Mouse (Mus musculus) heart, embryonic 14.5 days (tissue): ENCODE measurements around the gene Calr. TPM values are rescaled to one million over a fixed set of nuclear protein-coding genes. Genes with fewer than 3 reads are reported as not detected.

ENCODE experiments used
- ATAC-seq: fragments of 200-750 bp; cut with Nextera tagmentation; 2 replicates; pipeline ENCODE4 v1.8.0; 2017; ENCODE audit warnings: low read depth, moderate TSS enrichment; ENCODE audit not compliant: insufficient number of reproducible peaks, insufficient read depth, low FRiP score
- H3K27ac ChIP-seq, 2 experiments: fragments of 200-500 bp in 1 of 2; fragments of 300-500 bp in 1 of 2; sonication (generic) in 1 of 2; replicated peaks in 1 of 2; 2 replicates each; pipeline ENCODE4 v1.5.1; 2012 to 2014; ENCODE audit warnings: low read depth in 2 of 2, low read length in 2 of 2, control low read depth in 1 of 2, mild to moderate bottlenecking in 1 of 2, mixed read lengths in 1 of 2; ENCODE audit not compliant: control insufficient read depth in 1 of 2, insufficient read depth in 1 of 2
- H3K27me3 ChIP-seq: fragments of 300-500 bp; sonication (generic); 2 replicates; pipeline ENCODE4 v1.6.1; 2014; ENCODE audit warnings: mild to moderate bottlenecking, low read length, control low read depth; ENCODE audit not compliant: control insufficient read depth, insufficient read depth
- H3K36me3 ChIP-seq: fragments of 300-500 bp; sonication (generic); 2 replicates; pipeline ENCODE4 v1.6.1; 2014; ENCODE audit warnings: mild to moderate bottlenecking, control low read depth, low read length, mixed read lengths; ENCODE audit not compliant: control insufficient read depth, insufficient read depth
- H3K4me1 ChIP-seq, 2 experiments: fragments of 200-500 bp in 1 of 2; fragments of 300-500 bp in 1 of 2; sonication (generic) in 1 of 2; 2 replicates each; pipeline ENCODE4 v1.6.1; 2012 to 2014; ENCODE audit warnings: low read length in 2 of 2, control low read depth in 1 of 2, mixed read lengths in 1 of 2; ENCODE audit not compliant: control insufficient read depth in 2 of 2, insufficient read depth in 2 of 2
- H3K4me2 ChIP-seq: fragments of 300-500 bp; sonication (generic); 2 replicates; pipeline ENCODE4 v1.6.1; 2014; ENCODE audit warnings: mild to moderate bottlenecking, low read length
- H3K4me3 ChIP-seq, 2 experiments: fragments of 200-500 bp in 1 of 2; fragments of 300-500 bp in 1 of 2; sonication (generic) in 1 of 2; 2 replicates each; pipeline ENCODE4 v1.5.1; 2012 to 2014; ENCODE audit warnings: low read length in 2 of 2, mild to moderate bottlenecking in 2 of 2, control low read depth in 1 of 2, low read depth in 1 of 2, moderate library complexity in 1 of 2; ENCODE audit not compliant: control insufficient read depth in 1 of 2, insufficient read depth in 1 of 2
- H3K9ac ChIP-seq: fragments of 300-500 bp; sonication (generic); 2 replicates; pipeline ENCODE4 v1.6.1; 2014; ENCODE audit warnings: mild to moderate bottlenecking, low read length
- H3K9me3 ChIP-seq: fragments of 300-500 bp; sonication (generic); 2 replicates; pipeline ENCODE4 v1.6.1; 2016; ENCODE audit warnings: low read length, control low read depth; ENCODE audit not compliant: control insufficient read depth
- WGBS: fragments of 180-500 bp; shearing (Covaris S2); extraction: QIAGEN DNeasy Blood & Tissue Kit; methylation state at CpG from one replicate; pipeline ENCODE4 v1.1.7; 2014; 5-methylcytosine and 5-hydroxymethylcytosine counted together
- polyA plus RNA-seq: library from polyadenylated mRNA; unstranded; fragments of >200 nt; fragmentation: Nextera tagmentation; extraction: Ambion mirVana; gene quantifications from 2 replicates; pipeline ENCODE4 v1.2.1, GENCODE M21; 2014

Gene Calr
- polyA plus RNA-seq, 1 experiment from 2014 or later = 500 TPM

GRCm38 (mm10) chr8:84825636-84826035 lies 21.1 kb downstream of the Calr start:
- no peak overlapping the region for H3K9ac ChIP-seq
- no peaks in the 10 kb centered on the region for H3K27me3 ChIP-seq
- no peak overlapping the region for H3K4me2 ChIP-seq
- no peaks in the 10 kb centered on the region for H3K36me3 ChIP-seq
- no peaks in the 10 kb centered on the region for H3K9me3 ChIP-seq
- ATAC-seq = no peak
- H3K4me1 ChIP-seq = peaks cover 7 to 12% of the 10 kb centered on the region in 2 experiments
- 67% methylated on average over 4 of the region's 4 CpGs for WGBS
- H3K4me3 ChIP-seq = no peak overlapping the region
- H3K27ac ChIP-seq = no peak overlapping the region

- ATAC-seq = peak; percentile 74
- Histone ChIP-seq H3K36me3 (no peaks in the 10 kb centered on the region), H3K4me1 (peaks cover 7 to 12% of the 10 kb centered on the region in 2 experiments), H3K27ac (no peak overlapping the region), H3K4me2 (peak overlapping the region; percentile 52), H3K9ac (no peak overlapping the region), H3K4me3 (no peak overlapping the region), H3K27me3 (no peaks in the 10 kb centered on the region), H3K9me3 (no peaks in the 10 kb centered on the region)
- WGBS = under 1% methylated on average over 18 of the region's 18 CpGs
Observed at GRCm38 (mm10) chr8:84823653-84824052, 23.1 kb downstream of the Calr start.

GRCm38 (mm10) chr8:84822723-84823122 lies 24.0 kb downstream of the Calr start, which contains the start of gene Dand5:
Gene Dand5 (minus strand): TSS chr8:84822823.
- ATAC-seq = no peak
- H3K4me2 ChIP-seq = peak within 1 kb of the TSS; percentile 52
- H3K4me1 ChIP-seq = peaks cover 7 to 12% of the 10 kb centered on the region in 2 experiments
- no peaks in the 10 kb centered on the region for H3K27me3 ChIP-seq
- H3K27ac ChIP-seq = no peak within 1 kb of the TSS
- no peaks in the 10 kb centered on the region for H3K9me3 ChIP-seq
- no peak within 1 kb of the TSS for H3K4me3 ChIP-seq
- no peaks in the 10 kb centered on the region for H3K36me3 ChIP-seq
- no peak within 1 kb of the TSS for H3K9ac ChIP-seq
- 17% methylated on average over 3 of the region's 3 CpGs for WGBS

GRCm38 (mm10) chr8:84816117-84816516 lies 30.6 kb downstream of the Calr start:
- WGBS = 69% methylated on average over 17 of the region's 17 CpGs
- Histone ChIP-seq H3K27me3 (peaks cover 12% of the 10 kb centered on the region), H3K4me1 (peaks cover 0 to 11% of the 10 kb centered on the region in 2 experiments; a peak in 3 of 4 replicates), H3K4me2 (no peak overlapping the region), H3K9ac (no peak overlapping the region), H3K9me3 (no peaks in the 10 kb centered on the region), H3K4me3 (no peak overlapping the region), H3K27ac (no peak overlapping the region), H3K36me3 (no peaks in the 10 kb centered on the region)
- ATAC-seq = no peak

- WGBS = 10% methylated on average over 9 of the region's 9 CpGs
Observed at GRCm38 (mm10) chr8:84815547-84815946, 31.2 kb downstream of the Calr start.

GRCm38 (mm10) chr8:84814555-84815441 lies 31.9 kb downstream of the Calr start:
- H3K27ac ChIP-seq = no peak overlapping the region
- no peak overlapping the region; the same call in 1 of the 2 replicates for H3K9ac ChIP-seq
- 37% methylated on average over 19 of the region's 19 CpGs for WGBS

More at GRCm38 (mm10) chr8:84815547-84815946, 31.2 kb downstream of the Calr start:
- Histone ChIP-seq H3K4me3 (no peak overlapping the region), H3K9me3 (no peaks in the 10 kb centered on the region), H3K27ac (no peak overlapping the region), H3K27me3 (peaks cover 13% of the 10 kb centered on the region), H3K4me1 (peaks cover 0 to 15% of the 10 kb centered on the region in 2 experiments; a peak in 3 of 4 replicates), H3K4me2 (no peak overlapping the region), H3K36me3 (no peaks in the 10 kb centered on the region), H3K9ac (no peak overlapping the region; the same call in 1 of the 2 replicates)
- peak; percentile 54; the same call in 1 of the 2 replicates for ATAC-seq

GRCm38 (mm10) chr8:84814240-84814554 lies 32.5 kb downstream of the Calr start:
- whole genome bisulfite sequencing = 74% methylated on average over 11 of the region's 11 CpGs
- no peak overlapping the region for H3K27ac ChIP-seq
- H3K4me2 ChIP-seq = no peak overlapping the region
- peaks cover 13% of the 10 kb centered on the region for H3K27me3 ChIP-seq
- no peaks in the 10 kb centered on the region for H3K9me3 ChIP-seq
- no peak overlapping the region for H3K9ac ChIP-seq
- H3K36me3 ChIP-seq = no peaks in the 10 kb centered on the region
- peaks cover 0 to 15% of the 10 kb centered on the region in 2 experiments; a peak in 3 of 4 replicates for H3K4me1 ChIP-seq
- ATAC-seq = no peak
- no peak overlapping the region for H3K4me3 ChIP-seq

More at GRCm38 (mm10) chr8:84814555-84815441, 31.9 kb downstream of the Calr start:
- no peak overlapping the region for H3K4me3 ChIP-seq
- H3K9me3 ChIP-seq = no peaks in the 10 kb centered on the region
- no peaks in the 10 kb centered on the region for H3K36me3 ChIP-seq
- ATAC-seq = no peak
- peaks cover 13% of the 10 kb centered on the region for H3K27me3 ChIP-seq
- H3K4me2 ChIP-seq = no peak overlapping the region
- H3K4me1 ChIP-seq = peaks cover 0 to 15% of the 10 kb centered on the region in 2 experiments; a peak in 3 of 4 replicates
